Mouse (Mus musculus): ENCODE results near the gene Wasl. TPM values are rescaled to one million over a fixed set of nuclear protein-coding genes. Genes with fewer than 3 reads are reported as not detected.

Gene Wasl
- polyA plus RNA-seq, 1 experiment from 2014 or later: 78.2 TPM

- H3K4me3 ChIP-seq (ENCODE audit: low read length): no peak overlapping the region
- H3K4me1 ChIP-seq (ENCODE audit: control insufficient read depth, insufficient read depth, low read length): no peaks in the 10 kb centered on the region
- no peak overlapping the region for H3K27ac ChIP-seq (ENCODE audit: low read depth, low read length)
- H3K9me3 ChIP-seq (ENCODE audit: control insufficient read depth, low read length): no peaks in the 10 kb centered on the region
- H3K27me3 ChIP-seq (ENCODE audit: control insufficient read depth, insufficient read depth, low read length): no peaks in the 10 kb centered on the region
- H3K9ac ChIP-seq (ENCODE audit: low read depth, low read length): no peak overlapping the region
- no peak for ATAC-seq (ENCODE audit: low FRiP score, low TSS enrichment)
- no peak overlapping the region for H3K4me2 ChIP-seq (replicated peaks; ENCODE audit: low read depth, low read length)
- 80% methylated on average over 3 of the region's 3 CpGs for WGBS
- H3K36me3 ChIP-seq (ENCODE audit: control insufficient read depth, insufficient read depth, low read length): no peaks in the 10 kb centered on the region
Observed at GRCm38 (mm10) chr6:24650719-24651118, 14.1 kb downstream of the Wasl start.

- no peaks in the 10 kb centered on the region for H3K4me1 ChIP-seq (ENCODE audit: control insufficient read depth, insufficient read depth, low read length)
- no peak for ATAC-seq (ENCODE audit: low FRiP score, low TSS enrichment)
- WGBS: 89% methylated on average over 4 of the region's 4 CpGs
Observed at GRCm38 (mm10) chr6:24648403-24648802, 16.4 kb downstream of the Wasl start.

GRCm38 (mm10) chr6:24647103-24647691 lies 17.6 kb downstream of the Wasl start:
- Histone ChIP-seq H3K4me1 (ENCODE audit: control insufficient read depth, insufficient read depth, low read length) (no peaks in the 10 kb centered on the region), H3K36me3 (ENCODE audit: control insufficient read depth, insufficient read depth, low read length) (peaks cover 5% of the 10 kb centered on the region; the same call in 1 of the 2 replicates), H3K4me2 (replicated peaks; ENCODE audit: low read depth, low read length) (no peak overlapping the region), H3K9ac (ENCODE audit: low read depth, low read length) (no peak overlapping the region), H3K27ac (ENCODE audit: low read depth, low read length) (no peak overlapping the region), H3K9me3 (ENCODE audit: control insufficient read depth, low read length) (no peaks in the 10 kb centered on the region), H3K4me3 (ENCODE audit: low read length) (no peak overlapping the region), H3K27me3 (ENCODE audit: control insufficient read depth, insufficient read depth, low read length) (no peaks in the 10 kb centered on the region)
- WGBS: 85% methylated on average over 4 of the region's 4 CpGs
- no peak for ATAC-seq (ENCODE audit: low FRiP score, low TSS enrichment)

More at GRCm38 (mm10) chr6:24648403-24648802, 16.4 kb downstream of the Wasl start:
- H3K4me2 ChIP-seq (replicated peaks; ENCODE audit: low read depth, low read length): no peak overlapping the region
- no peak overlapping the region for H3K4me3 ChIP-seq (ENCODE audit: low read length)
- peaks cover 5% of the 10 kb centered on the region; the same call in 1 of the 2 replicates for H3K36me3 ChIP-seq (ENCODE audit: control insufficient read depth, insufficient read depth, low read length)
- no peaks in the 10 kb centered on the region for H3K27me3 ChIP-seq (ENCODE audit: control insufficient read depth, insufficient read depth, low read length)
- H3K9ac ChIP-seq (ENCODE audit: low read depth, low read length): no peak overlapping the region
- H3K27ac ChIP-seq (ENCODE audit: low read depth, low read length): no peak overlapping the region
- H3K9me3 ChIP-seq (ENCODE audit: control insufficient read depth, low read length): no peaks in the 10 kb centered on the region

GRCm38 (mm10) chr6:24645346-24646053 lies 19.3 kb downstream of the Wasl start:
- Histone ChIP-seq H3K9ac (ENCODE audit: low read depth, low read length) (no peak overlapping the region), H3K27me3 (ENCODE audit: control insufficient read depth, insufficient read depth, low read length) (no peaks in the 10 kb centered on the region), H3K36me3 (ENCODE audit: control insufficient read depth, insufficient read depth, low read length) (peaks cover 5% of the 10 kb centered on the region; the same call in 1 of the 2 replicates), H3K27ac (ENCODE audit: low read depth, low read length) (no peak overlapping the region), H3K4me2 (replicated peaks; ENCODE audit: low read depth, low read length) (no peak overlapping the region), H3K4me3 (ENCODE audit: low read length) (no peak overlapping the region), H3K9me3 (ENCODE audit: control insufficient read depth, low read length) (no peaks in the 10 kb centered on the region), H3K4me1 (ENCODE audit: control insufficient read depth, insufficient read depth, low read length) (no peaks in the 10 kb centered on the region)
- ATAC-seq (ENCODE audit: low FRiP score, low TSS enrichment): no peak
- 90% methylated on average over 6 of the region's 6 CpGs for WGBS

- Histone ChIP-seq H3K9me3 (ENCODE audit: control insufficient read depth, low read length) (no peaks in the 10 kb centered on the region), H3K4me3 (ENCODE audit: low read length) (no peak overlapping the region), H3K27me3 (ENCODE audit: control insufficient read depth, insufficient read depth, low read length) (no peaks in the 10 kb centered on the region), H3K27ac (ENCODE audit: low read depth, low read length) (no peak overlapping the region), H3K9ac (ENCODE audit: low read depth, low read length) (no peak overlapping the region), H3K4me1 (ENCODE audit: control insufficient read depth, insufficient read depth, low read length) (no peaks in the 10 kb centered on the region), H3K36me3 (ENCODE audit: control insufficient read depth, insufficient read depth, low read length) (peaks cover 5% of the 10 kb centered on the region; the same call in 1 of the 2 replicates), H3K4me2 (replicated peaks; ENCODE audit: low read depth, low read length) (no peak overlapping the region)
- 96% methylated on average over 3 of the region's 3 CpGs for WGBS
- no peak for ATAC-seq (ENCODE audit: low FRiP score, low TSS enrichment)
Observed at GRCm38 (mm10) chr6:24642960-24643359, 21.8 kb downstream of the Wasl start.

- H3K36me3 ChIP-seq (ENCODE audit: control insufficient read depth, insufficient read depth, low read length): peaks cover 5% of the 10 kb centered on the region; the same call in 1 of the 2 replicates
- no peak overlapping the region for H3K4me2 ChIP-seq (replicated peaks; ENCODE audit: low read depth, low read length)
- ATAC-seq (ENCODE audit: low FRiP score, low TSS enrichment): no peak
- H3K9me3 ChIP-seq (ENCODE audit: control insufficient read depth, low read length): no peaks in the 10 kb centered on the region
- 85% methylated on average over 2 of the region's 2 CpGs for WGBS
- no peak overlapping the region for H3K27ac ChIP-seq (ENCODE audit: low read depth, low read length)
- no peaks in the 10 kb centered on the region for H3K27me3 ChIP-seq (ENCODE audit: control insufficient read depth, insufficient read depth, low read length)
- no peaks in the 10 kb centered on the region for H3K4me1 ChIP-seq (ENCODE audit: control insufficient read depth, insufficient read depth, low read length)
- H3K4me3 ChIP-seq (ENCODE audit: low read length): no peak overlapping the region
- no peak overlapping the region for H3K9ac ChIP-seq (ENCODE audit: low read depth, low read length)
Observed at GRCm38 (mm10) chr6:24642161-24642560, 22.6 kb downstream of the Wasl start.

GRCm38 (mm10) chr6:24641286-24641685 lies 23.5 kb downstream of the Wasl start:
- Histone ChIP-seq H3K9ac (ENCODE audit: low read depth, low read length) (no peak overlapping the region), H3K27me3 (ENCODE audit: control insufficient read depth, insufficient read depth, low read length) (no peaks in the 10 kb centered on the region), H3K9me3 (ENCODE audit: control insufficient read depth, low read length) (no peaks in the 10 kb centered on the region), H3K4me3 (ENCODE audit: low read length) (no peak overlapping the region), H3K36me3 (ENCODE audit: control insufficient read depth, insufficient read depth, low read length) (peaks cover 5% of the 10 kb centered on the region; the same call in 1 of the 2 replicates), H3K27ac (ENCODE audit: low read depth, low read length) (no peak overlapping the region), H3K4me2 (replicated peaks; ENCODE audit: low read depth, low read length) (no peak overlapping the region), H3K4me1 (ENCODE audit: control insufficient read depth, insufficient read depth, low read length) (no peaks in the 10 kb centered on the region)
- ATAC-seq (ENCODE audit: low FRiP score, low TSS enrichment): no peak
- WGBS: 93% methylated on average over 4 of the region's 4 CpGs

GRCm38 (mm10) chr6:24635814-24636213 lies 29.0 kb downstream of the Wasl start:
- H3K36me3 ChIP-seq (ENCODE audit: control insufficient read depth, insufficient read depth, low read length): peaks cover 27% of the 10 kb centered on the region
- no peak overlapping the region for H3K9ac ChIP-seq (ENCODE audit: low read depth, low read length)
- no peaks in the 10 kb centered on the region for H3K9me3 ChIP-seq (ENCODE audit: control insufficient read depth, low read length)
- ATAC-seq (ENCODE audit: low FRiP score, low TSS enrichment): no peak
- H3K27ac ChIP-seq (ENCODE audit: low read depth, low read length): no peak overlapping the region
- no peaks in the 10 kb centered on the region for H3K27me3 ChIP-seq (ENCODE audit: control insufficient read depth, insufficient read depth, low read length)
- H3K4me3 ChIP-seq (ENCODE audit: low read length): no peak overlapping the region
- 91% methylated on average over 2 of the region's 2 CpGs for WGBS
- no peaks in the 10 kb centered on the region for H3K4me1 ChIP-seq (ENCODE audit: control insufficient read depth, insufficient read depth, low read length)
- H3K4me2 ChIP-seq (replicated peaks; ENCODE audit: low read depth, low read length): no peak overlapping the region

GRCm38 (mm10) chr6:24634065-24634464 lies 30.7 kb downstream of the Wasl start:
- H3K4me3 ChIP-seq (ENCODE audit: low read length): no peak overlapping the region
- peaks cover 27% of the 10 kb centered on the region for H3K36me3 ChIP-seq (ENCODE audit: control insufficient read depth, insufficient read depth, low read length)
- no peaks in the 10 kb centered on the region for H3K4me1 ChIP-seq (ENCODE audit: control insufficient read depth, insufficient read depth, low read length)
- 92% methylated on average over 3 of the region's 3 CpGs for WGBS
- ATAC-seq (ENCODE audit: low FRiP score, low TSS enrichment): no peak
- H3K27me3 ChIP-seq (ENCODE audit: control insufficient read depth, insufficient read depth, low read length): no peaks in the 10 kb centered on the region
- no peak overlapping the region for H3K9ac ChIP-seq (ENCODE audit: low read depth, low read length)
- no peak overlapping the region for H3K4me2 ChIP-seq (replicated peaks; ENCODE audit: low read depth, low read length)
- H3K27ac ChIP-seq (ENCODE audit: low read depth, low read length): no peak overlapping the region
- H3K9me3 ChIP-seq (ENCODE audit: control insufficient read depth, low read length): no peaks in the 10 kb centered on the region
